Mouse (Mus musculus): Measurements from ENCODE around the gene Aire. TPM values are rescaled to one million over a fixed set of nuclear protein-coding genes. Genes with fewer than 3 reads are reported as not detected.

The Aire gene
- polyA plus RNA-seq, 1 experiment: not detected

GRCm38 (mm10) chr10:78084073-78084472, 40.7 kb upstream of the Aire start:
- 76% methylated on average over 1 of the region's 1 CpGs for WGBS
- H3K4me3 ChIP-seq (ENCODE audit: insufficient read depth, low read depth, low read length): no peak overlapping the region
- no peak overlapping the region for H3K27ac ChIP-seq (ENCODE audit: insufficient read depth, low read depth, low read length)
- H3K4me1 ChIP-seq (ENCODE audit: control insufficient read depth, insufficient read depth, low read length): no peaks in the 10 kb centered on the region
- TF ChIP-seq CTCF (IDR thresholded peaks at IDR 0.05; ENCODE audit: insufficient read depth, low read depth, low read length) (no peak), POLR2A (IDR thresholded peaks at IDR 0.05; ENCODE audit: insufficient read depth, low read depth, low read length) (no peak)

GRCm38 (mm10) chr10:78079955-78080591, 36.7 kb upstream of the Aire start:
- TF ChIP-seq CTCF (IDR thresholded peaks at IDR 0.05; ENCODE audit: insufficient read depth, low read depth, low read length): no peak
- TF ChIP-seq POLR2A (IDR thresholded peaks at IDR 0.05; ENCODE audit: insufficient read depth, low read depth, low read length): no peak
- H3K4me1 ChIP-seq (ENCODE audit: control insufficient read depth, insufficient read depth, low read length): no peaks in the 10 kb centered on the region
- no peak overlapping the region for H3K4me3 ChIP-seq (ENCODE audit: insufficient read depth, low read depth, low read length)
- H3K27ac ChIP-seq (ENCODE audit: insufficient read depth, low read depth, low read length): no peak overlapping the region
- WGBS: 86% methylated on average over 4 of the region's 4 CpGs

GRCm38 (mm10) chr10:78078276-78078675, 34.9 kb upstream of the Aire start:
- no peak overlapping the region for H3K4me3 ChIP-seq (ENCODE audit: insufficient read depth, low read depth, low read length)
- TF ChIP-seq POLR2A (IDR thresholded peaks at IDR 0.05; ENCODE audit: insufficient read depth, low read depth, low read length) (no peak), CTCF (IDR thresholded peaks at IDR 0.05; ENCODE audit: insufficient read depth, low read depth, low read length) (no peak)
- no peak overlapping the region for H3K27ac ChIP-seq (ENCODE audit: insufficient read depth, low read depth, low read length)
- 88% methylated on average over 5 of the region's 5 CpGs for WGBS
- H3K4me1 ChIP-seq (ENCODE audit: control insufficient read depth, insufficient read depth, low read length): no peaks in the 10 kb centered on the region

GRCm38 (mm10) chr10:78077862-78078261, 34.5 kb upstream of the Aire start:
- no peak for TF ChIP-seq POLR2A (IDR thresholded peaks at IDR 0.05; ENCODE audit: insufficient read depth, low read depth, low read length)
- no peak for TF ChIP-seq CTCF (IDR thresholded peaks at IDR 0.05; ENCODE audit: insufficient read depth, low read depth, low read length)
- H3K4me3 ChIP-seq (ENCODE audit: insufficient read depth, low read depth, low read length): no peak overlapping the region
- WGBS: 87% methylated on average over 9 of the region's 9 CpGs
- H3K4me1 ChIP-seq (ENCODE audit: control insufficient read depth, insufficient read depth, low read length): no peaks in the 10 kb centered on the region
- H3K27ac ChIP-seq (ENCODE audit: insufficient read depth, low read depth, low read length): no peak overlapping the region

- Histone ChIP-seq H3K4me1 (ENCODE audit: control insufficient read depth, insufficient read depth, low read length) (peaks cover 1% of the 10 kb centered on the region), H3K27ac (ENCODE audit: insufficient read depth, low read depth, low read length) (no peak overlapping the region), H3K4me3 (ENCODE audit: insufficient read depth, low read depth, low read length) (no peak overlapping the region)
- WGBS: 78% methylated on average over 11 of the region's 11 CpGs
- no peak for TF ChIP-seq POLR2A (IDR thresholded peaks at IDR 0.05; ENCODE audit: insufficient read depth, low read depth, low read length)
- no peak for TF ChIP-seq CTCF (IDR thresholded peaks at IDR 0.05; ENCODE audit: insufficient read depth, low read depth, low read length)
Measured at GRCm38 (mm10) chr10:78074977-78075376, 31.6 kb upstream of the Aire start.

- Histone ChIP-seq H3K4me3 (ENCODE audit: insufficient read depth, low read depth, low read length) (no peak overlapping the region), H3K27ac (ENCODE audit: insufficient read depth, low read depth, low read length) (no peak overlapping the region), H3K4me1 (ENCODE audit: control insufficient read depth, insufficient read depth, low read length) (peaks cover 10% of the 10 kb centered on the region)
- 90% methylated on average over 4 of the region's 4 CpGs for WGBS
- TF ChIP-seq POLR2A (IDR thresholded peaks at IDR 0.05; ENCODE audit: insufficient read depth, low read depth, low read length): no peak
- no peak for TF ChIP-seq CTCF (IDR thresholded peaks at IDR 0.05; ENCODE audit: insufficient read depth, low read depth, low read length)
Measured at GRCm38 (mm10) chr10:78074151-78074550, 30.7 kb upstream of the Aire start.

GRCm38 (mm10) chr10:78069101-78070011, 25.9 kb upstream of the Aire start, which contains the start of gene Icosl:
TSS of gene Icosl (plus strand) at chr10:78069302.
- TF ChIP-seq CTCF (IDR thresholded peaks at IDR 0.05; ENCODE audit: insufficient read depth, low read depth, low read length) (peak; percentile 8; the same call in 1 of the 2 replicates), POLR2A (IDR thresholded peaks at IDR 0.05; ENCODE audit: insufficient read depth, low read depth, low read length) (0 out of 2 replicates have a peak, but pooled peaks have one; percentile 6)
- H3K27ac ChIP-seq (ENCODE audit: insufficient read depth, low read depth, low read length): no peak within 1 kb of the TSS

GRCm38 (mm10) chr10:78068541-78068940, 25.1 kb upstream of the Aire start:
- Histone ChIP-seq H3K4me1 (ENCODE audit: control insufficient read depth, insufficient read depth, low read length) (peaks cover 13% of the 10 kb centered on the region), H3K27ac (ENCODE audit: insufficient read depth, low read depth, low read length) (no peak overlapping the region), H3K4me3 (ENCODE audit: insufficient read depth, low read depth, low read length) (peak overlapping the region; percentile 50; the same call in 1 of the 2 replicates)
- WGBS: 18% methylated on average over 11 of the region's 11 CpGs
- TF ChIP-seq POLR2A (IDR thresholded peaks at IDR 0.05; ENCODE audit: insufficient read depth, low read depth, low read length) (no peak), CTCF (IDR thresholded peaks at IDR 0.05; ENCODE audit: insufficient read depth, low read depth, low read length) (no peak)

More at GRCm38 (mm10) chr10:78069101-78070011, 25.9 kb upstream of the Aire start, which contains the start of gene Icosl:
- whole genome bisulfite sequencing: 1% methylated on average over 66 of the region's 66 CpGs
- peaks cover 13% of the 10 kb centered on the region for H3K4me1 ChIP-seq (ENCODE audit: control insufficient read depth, insufficient read depth, low read length)
- H3K4me3 ChIP-seq (ENCODE audit: insufficient read depth, low read depth, low read length): peak within 1 kb of the TSS; percentile 50

GRCm38 (mm10) chr10:78067226-78067625, 23.8 kb upstream of the Aire start:
- Histone ChIP-seq H3K4me1 (ENCODE audit: control insufficient read depth, insufficient read depth, low read length) (peaks cover 13% of the 10 kb centered on the region), H3K27ac (ENCODE audit: insufficient read depth, low read depth, low read length) (no peak overlapping the region), H3K4me3 (ENCODE audit: insufficient read depth, low read depth, low read length) (no peak overlapping the region)
- TF ChIP-seq POLR2A (IDR thresholded peaks at IDR 0.05; ENCODE audit: insufficient read depth, low read depth, low read length): no peak
- no peak for TF ChIP-seq CTCF (IDR thresholded peaks at IDR 0.05; ENCODE audit: insufficient read depth, low read depth, low read length)
- 53% methylated on average over 4 of the region's 4 CpGs for WGBS
